Mouse (Mus musculus): ENCODE results near the gene Map4. TPM values are rescaled to one million over a fixed set of nuclear protein-coding genes. Genes with fewer than 3 reads are reported as not detected.

Gene Map4
- total RNA-seq, 2 experiments from 2014 or later, result 466 to 507 TPM

DNA sequence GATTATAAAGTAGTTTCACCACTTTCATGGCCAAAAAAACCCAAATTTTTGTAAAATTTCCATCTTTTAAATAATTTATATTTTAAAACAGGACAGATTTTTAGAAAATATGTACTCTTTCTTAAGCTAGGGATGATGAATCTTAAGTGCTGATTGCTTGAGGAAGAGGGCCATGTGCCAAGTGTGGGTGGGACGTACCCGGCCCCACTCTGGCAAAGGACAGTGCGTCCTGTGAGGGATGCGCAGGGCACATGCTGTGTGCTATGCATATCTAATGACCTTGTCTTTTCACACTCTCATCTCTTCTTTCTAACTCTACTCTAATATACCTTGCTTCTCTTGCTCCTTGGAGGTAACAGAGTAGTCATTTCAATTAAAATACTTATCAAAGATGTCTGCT, 66.2 kb downstream of the Map4 start:
- no peak for DNase-seq

DNA sequence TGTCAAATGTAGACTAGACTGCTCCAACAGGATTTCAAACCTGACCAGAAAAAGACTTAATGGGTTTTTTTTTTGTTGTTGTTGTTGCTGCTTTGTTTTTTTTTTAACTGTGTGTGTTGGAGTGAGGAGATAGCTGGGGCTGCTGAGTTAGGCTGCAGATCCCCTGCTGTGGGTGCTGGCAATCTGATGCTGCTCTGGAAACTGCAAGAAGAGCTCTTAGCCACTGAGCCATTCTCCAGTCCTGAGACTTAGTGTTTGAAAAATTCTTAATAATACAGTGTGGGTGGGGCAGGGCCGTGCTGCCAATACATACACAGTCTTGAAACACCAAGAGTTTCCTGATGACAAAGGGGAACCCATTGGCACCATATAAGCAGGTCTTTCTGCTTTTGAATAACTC, 70.7 kb downstream of the Map4 start:
- DNase-seq, result no peak

DNA sequence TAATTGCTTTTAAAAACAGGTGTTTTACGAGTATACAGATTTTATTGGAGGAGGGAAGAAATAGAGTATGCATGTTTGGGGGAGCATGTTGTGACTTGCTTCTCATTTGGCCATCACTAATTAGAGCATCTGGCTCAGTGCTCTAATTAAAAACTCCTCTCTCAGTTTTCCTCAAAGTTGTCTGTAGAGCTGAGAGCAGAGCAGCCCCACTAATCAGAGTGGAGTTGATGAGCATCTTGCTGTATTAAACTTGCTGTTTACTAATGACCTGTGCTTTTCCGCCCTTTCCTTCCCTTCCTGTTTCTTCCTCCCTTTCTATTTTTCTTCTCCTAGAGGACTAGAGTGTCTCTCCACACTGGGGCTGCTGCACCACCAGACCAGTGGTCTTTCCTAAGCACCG, 71.2 kb downstream of the Map4 start:
- DNase-seq, result no peak

DNA sequence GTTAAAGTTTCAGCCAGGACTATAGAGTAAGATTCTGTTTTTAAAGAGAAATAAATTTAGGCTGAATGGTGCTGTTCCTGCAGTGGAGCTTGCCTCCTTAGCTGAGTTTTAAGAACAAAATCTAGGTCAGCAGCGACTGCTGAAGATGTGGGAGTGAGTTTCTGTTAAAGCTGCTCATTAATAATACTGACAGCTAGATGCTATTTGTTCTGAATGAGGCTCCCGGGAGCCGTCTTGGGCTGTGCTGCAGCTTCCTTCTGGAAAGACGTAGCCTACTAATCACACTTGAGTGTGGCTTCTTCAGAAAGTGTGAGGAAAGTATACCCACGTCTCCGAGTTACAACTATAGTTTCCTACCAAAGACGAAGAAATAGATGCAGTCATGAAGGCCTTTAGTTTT, 88.0 kb downstream of the Map4 start:
- no peak for DNase-seq

DNA sequence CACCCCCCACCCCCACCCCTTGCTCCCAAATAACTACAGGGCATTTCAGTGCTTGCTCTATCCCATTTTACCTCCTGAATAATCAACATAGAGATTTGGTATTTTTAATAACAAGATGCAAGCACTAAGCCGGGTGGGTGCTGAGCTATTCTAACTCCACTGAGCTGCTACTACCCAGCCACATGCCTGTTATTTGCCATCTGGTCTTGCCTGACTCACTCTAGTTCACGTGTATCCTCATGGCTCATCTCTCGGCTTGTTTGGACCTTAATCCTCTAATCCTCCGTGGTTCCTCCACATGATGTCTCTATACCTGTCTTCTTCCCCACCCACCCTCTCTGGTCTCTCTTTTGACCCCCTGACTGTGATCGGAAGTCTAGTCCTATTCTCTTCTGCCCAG, 89.1 kb downstream of the Map4 start:
- DNase-seq, result no peak

DNA sequence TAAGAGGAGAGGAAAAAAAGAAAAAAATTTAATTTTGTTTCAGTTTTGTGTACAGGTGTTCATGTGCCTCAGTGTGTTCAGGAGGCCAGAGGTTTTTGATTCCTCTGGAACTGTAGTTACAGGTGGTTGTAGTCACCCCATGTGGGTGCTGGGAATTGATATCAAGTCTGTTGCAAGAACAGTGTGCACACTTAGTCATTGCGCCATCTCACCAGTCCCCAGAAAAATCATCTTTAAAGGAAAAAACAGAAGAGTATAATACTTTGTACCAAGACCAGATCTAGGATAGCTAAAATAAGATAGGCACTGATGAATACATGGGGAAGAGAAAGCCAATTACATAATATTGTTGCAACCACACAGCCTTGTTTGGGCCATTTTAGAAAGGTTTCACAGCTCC, 90.2 kb downstream of the Map4 start:
- DNase-seq, result no peak

DNA sequence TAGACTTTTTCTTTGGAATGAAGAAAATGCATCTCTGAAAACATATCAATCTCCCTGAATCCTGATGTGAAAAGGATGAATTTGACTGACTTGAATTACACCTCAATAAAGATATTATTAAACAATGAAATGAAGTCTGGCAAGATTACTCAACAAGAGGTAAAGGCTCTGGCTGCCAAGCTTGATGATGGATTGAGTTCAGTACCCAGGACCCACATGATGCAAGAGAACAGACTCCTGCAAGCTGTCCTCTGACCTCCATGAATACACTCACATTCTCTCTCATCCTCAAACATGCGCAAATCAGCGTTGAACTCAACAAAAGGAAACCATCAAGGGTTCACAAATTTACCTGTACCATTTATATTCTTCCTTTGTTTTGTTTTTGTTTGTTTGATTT, 90.9 kb downstream of the Map4 start:
- DNase-seq, result no peak

DNA sequence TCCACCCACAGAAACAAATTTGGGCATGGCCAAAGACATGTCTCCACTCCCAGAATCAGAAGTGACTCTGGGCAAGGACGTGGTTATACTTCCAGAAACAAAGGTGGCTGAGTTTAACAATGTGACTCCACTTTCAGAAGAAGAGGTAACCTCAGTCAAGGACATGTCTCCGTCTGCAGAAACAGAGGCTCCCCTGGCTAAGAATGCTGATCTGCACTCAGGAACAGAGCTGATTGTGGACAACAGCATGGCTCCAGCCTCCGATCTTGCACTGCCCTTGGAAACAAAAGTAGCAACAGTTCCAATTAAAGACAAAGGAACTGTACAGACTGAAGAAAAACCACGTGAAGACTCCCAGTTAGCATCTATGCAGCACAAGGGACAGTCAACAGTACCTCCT, 103.8 kb downstream of the Map4 start:
- DNase-seq, result no peak

DNA sequence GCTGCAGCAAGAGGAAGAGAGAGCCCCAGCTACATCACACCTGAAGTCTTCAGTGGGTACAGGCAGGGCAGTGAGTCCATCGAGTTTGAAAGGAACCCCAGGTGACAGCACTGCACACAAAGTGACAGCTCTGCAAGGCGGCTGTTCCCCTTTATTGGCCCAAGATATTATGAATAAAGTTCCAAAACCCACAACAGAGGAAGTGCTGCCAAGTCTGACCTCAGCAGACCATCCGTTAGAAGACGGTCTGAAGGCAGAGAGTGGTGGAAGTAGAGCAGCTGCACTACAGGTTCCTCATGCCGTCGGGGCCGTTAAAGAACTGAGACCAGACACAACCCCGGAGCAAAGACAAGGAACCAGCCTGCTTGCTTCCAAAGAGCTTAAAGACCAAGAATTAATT, 106.6 kb downstream of the Map4 start:
- DNase-seq, result no peak

GRCm38 (mm10) chr9:110038485-110038884, 107.2 kb downstream of the Map4 start:
- DNase-seq, result no peak

DNA sequence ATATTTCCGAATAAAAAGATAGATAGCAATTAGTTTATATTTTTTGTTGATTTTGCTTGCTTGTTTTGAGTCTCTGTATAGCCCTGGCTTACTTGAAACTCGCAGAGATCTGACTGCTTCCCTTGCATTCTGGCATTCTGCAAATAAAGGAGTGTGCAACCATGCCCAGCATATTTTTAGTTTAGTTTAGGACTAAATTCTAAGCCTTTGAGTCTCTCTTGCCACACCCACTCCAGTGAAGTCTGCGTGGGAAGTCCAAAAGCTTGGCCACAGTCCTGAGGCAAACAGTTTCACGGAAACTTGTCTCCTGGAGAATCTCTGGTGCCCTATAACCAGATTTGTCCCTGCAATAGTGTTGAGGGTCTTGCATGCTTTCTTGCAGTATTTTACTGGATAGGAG, 113.1 kb downstream of the Map4 start:
- no peak for DNase-seq

- DNase-seq, result no peak
Observed at GRCm38 (mm10) chr9:110045763-110046377, 114.6 kb downstream of the Map4 start.

GRCm38 (mm10) chr9:110047260-110047659, 116.0 kb downstream of the Map4 start:
- DNase-seq, result no peak

DNA sequence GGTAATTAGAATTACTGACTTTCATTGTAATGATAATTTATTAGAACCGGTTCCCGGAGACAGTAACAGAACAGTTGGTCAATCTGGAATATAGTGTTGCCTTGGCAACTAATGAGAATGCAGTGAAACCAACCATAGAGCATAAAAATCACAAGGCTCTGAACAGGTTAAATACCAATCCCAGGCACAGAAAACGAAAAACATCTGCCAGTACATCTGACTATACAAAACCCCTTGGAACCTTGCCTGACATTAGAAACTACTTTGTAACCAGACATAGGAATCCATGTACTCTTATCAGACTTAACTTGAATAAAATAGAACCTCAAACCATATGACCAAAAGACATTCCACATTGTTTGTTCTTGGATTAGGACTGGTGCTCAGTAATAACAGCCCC, 116.6 kb downstream of the Map4 start:
- DNase-seq, result no peak

DNA sequence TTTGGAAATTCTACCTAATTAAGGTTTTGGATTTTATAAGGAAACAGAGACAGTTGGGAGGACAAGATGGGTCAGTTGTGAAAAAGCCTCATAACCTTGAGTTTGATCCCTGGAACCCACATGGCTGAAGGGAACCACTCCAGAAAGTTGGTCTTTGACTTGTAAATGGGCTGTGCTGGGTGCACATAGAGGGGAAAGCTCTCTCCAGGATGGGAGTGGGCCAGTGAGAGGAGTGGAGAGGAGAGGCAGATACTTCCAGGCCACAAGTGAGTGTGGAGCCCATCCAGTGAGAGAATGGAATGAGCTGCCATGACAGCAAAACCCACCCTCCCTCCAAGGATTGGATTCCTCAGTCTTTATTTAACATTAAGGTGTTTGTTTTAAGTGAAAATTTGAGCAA, 119.9 kb downstream of the Map4 start:
- no peak for DNase-seq

GRCm38 (mm10) chr9:110051869-110052661, 120.8 kb downstream of the Map4 start:
- DNase-seq, result no peak

- DNase-seq, result no peak
Observed at GRCm38 (mm10) chr9:110052951-110053304, 121.7 kb downstream of the Map4 start.

- DNase-seq, result no peak
Observed at GRCm38 (mm10) chr9:110053305-110054079, 122.2 kb downstream of the Map4 start.

GRCm38 (mm10) chr9:110054080-110054421, 122.8 kb downstream of the Map4 start:
- no peak for DNase-seq

DNA sequence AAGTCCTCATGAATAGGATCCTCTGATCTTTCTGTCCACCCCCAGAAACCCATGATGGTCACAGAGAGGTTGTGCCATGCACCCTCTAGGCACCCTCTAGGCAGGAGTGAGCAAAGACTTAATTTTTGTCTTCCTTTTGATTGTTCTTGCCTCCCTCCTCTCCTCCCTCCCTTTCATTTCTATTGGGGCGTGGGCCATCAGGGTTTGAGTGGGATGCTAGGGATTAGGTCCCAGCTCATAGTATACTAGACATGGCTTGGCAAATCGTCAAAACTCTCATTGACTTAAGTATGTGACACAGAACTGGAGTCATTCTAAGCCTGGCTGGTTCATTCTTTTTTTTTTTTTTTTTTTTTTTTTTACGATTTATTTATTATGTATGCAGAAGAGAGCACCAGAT, 123.5 kb downstream of the Map4 start:
- DNase-seq, result no peak

DNA sequence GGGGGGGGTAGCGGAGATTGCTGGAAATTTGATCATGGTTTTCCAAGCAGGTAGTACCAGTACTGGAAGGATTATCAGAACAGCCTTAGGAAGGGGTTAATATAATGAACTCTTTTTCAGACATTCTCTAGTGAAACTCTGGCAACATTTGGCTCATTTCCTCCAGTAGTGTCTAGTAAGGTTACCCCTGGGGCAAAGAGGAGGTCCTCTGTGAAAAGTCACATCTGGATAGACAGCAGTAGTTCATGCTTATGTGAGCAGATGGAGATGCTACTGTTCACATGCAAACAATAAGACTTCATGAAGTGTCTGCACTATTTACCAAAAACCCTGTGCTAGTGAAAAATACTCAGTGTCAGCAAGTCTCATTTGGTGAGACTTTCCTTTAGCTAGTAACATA, 125.9 kb downstream of the Map4 start:
- no peak for DNase-seq

DNA sequence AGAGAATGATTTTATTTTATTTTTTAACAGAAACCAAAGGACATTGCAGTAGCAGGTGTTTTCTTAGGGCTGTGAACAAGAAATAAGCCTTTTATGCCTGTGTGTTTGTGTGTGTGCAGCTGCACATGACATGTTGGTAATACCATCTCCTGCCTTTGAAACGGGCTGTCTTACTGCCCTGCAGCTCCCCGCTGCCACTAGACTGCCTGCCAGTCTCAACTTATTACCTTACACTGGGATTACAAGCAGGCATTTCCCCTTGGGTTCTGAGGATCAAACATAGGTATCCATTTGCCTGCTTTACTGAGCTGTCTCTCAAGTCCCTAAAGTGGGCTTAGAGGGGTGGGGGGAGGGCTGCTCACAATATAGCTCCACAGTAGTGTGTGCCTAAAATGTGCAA, 129.5 kb downstream of the Map4 start:
- no peak for DNase-seq

DNA sequence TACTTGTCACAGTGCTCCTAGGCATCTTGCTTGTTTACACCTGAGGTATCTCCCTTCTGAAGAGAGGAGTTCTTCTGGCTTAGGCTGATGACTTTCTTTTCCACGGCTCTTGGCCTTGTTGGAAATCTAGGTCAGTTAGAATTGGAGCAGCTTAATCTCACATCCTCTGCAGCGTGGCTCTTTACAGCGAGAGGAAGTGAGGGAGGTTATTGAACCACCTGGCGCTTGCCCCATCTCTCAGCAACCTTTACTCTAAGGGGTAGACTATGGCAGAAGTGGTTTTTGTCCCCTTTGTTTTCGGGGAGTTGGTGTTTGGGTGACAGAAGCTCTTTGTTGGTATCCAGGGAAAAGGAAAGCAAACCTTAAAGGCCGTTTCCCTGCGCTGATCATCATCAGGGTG, 131.1 kb downstream of the Map4 start:
- no peak for DNase-seq

GRCm38 (mm10) chr9:110062861-110063260, 131.6 kb downstream of the Map4 start:
- DNase-seq, result no peak

Measured in gastrocnemius, postnatal 10 days (tissue).